Mouse (Mus musculus): ENCODE data around the gene Nek7.

- TF ChIP-seq CTCF (IDR thresholded peaks at IDR 0.05; ENCODE audit: borderline replicate concordance, insufficient read depth, low read depth, low read length) (no peak), POLR2A (IDR thresholded peaks at IDR 0.05; ENCODE audit: borderline replicate concordance, insufficient read depth, low read length) (no peak)
Observed at GRCm38 (mm10) chr1:138640934-138641461, 21.1 kb upstream of the Nek7 start.
